Mouse (Mus musculus) limb, embryonic 10.5 days (tissue): ENCODE measurements around the gene Nell2. TPM values are rescaled to one million over a fixed set of nuclear protein-coding genes. Genes with fewer than 3 reads are reported as not detected.
"Not testable (repeated sequence)": the region's sequence is repeated elsewhere in the genome, so short reads cannot be mapped to it uniquely, and the experiment has no call there.

Experiments used
- DNase-seq: peaks from one replicate; pipeline ENCODE4 v3.0.0-alpha.2; 2017; ENCODE audit warnings: low spot score
- H3K27ac ChIP-seq: fragments of 300-500 bp; sonication (generic); 2 replicates; pipeline ENCODE4 v1.5.1; 2016; ENCODE audit warnings: mild to moderate bottlenecking
- H3K27me3 ChIP-seq: fragments of 300-500 bp; sonication (generic); 2 replicates; pipeline ENCODE4 v1.6.1; 2016; ENCODE audit warnings: low read depth, mild to moderate bottlenecking; ENCODE audit not compliant: poor library complexity, severe bottlenecking
- H3K36me3 ChIP-seq: fragments of 300-500 bp; sonication (generic); 2 replicates; pipeline ENCODE4 v1.6.1; 2016; ENCODE audit warnings: mild to moderate bottlenecking, moderate library complexity
- H3K4me1 ChIP-seq: fragments of 300-500 bp; sonication (generic); 2 replicates; pipeline ENCODE4 v1.6.1; 2016
- H3K4me3 ChIP-seq: fragments of 300-500 bp; sonication (generic); 2 replicates; pipeline ENCODE4 v1.5.1; 2016; ENCODE audit warnings: mild to moderate bottlenecking, moderate library complexity
- H3K9me3 ChIP-seq: fragments of 300-500 bp; sonication (generic); replicated peaks from 2 replicates; pipeline ENCODE4 v1.6.1; 2016; ENCODE audit warnings: mild to moderate bottlenecking
- WGBS: fragments of 180-500 bp; shearing (Covaris S2); methylation state at CpG from one replicate; pipeline ENCODE4 v1.1.7; 2016; 5-methylcytosine and 5-hydroxymethylcytosine counted together
- polyA plus RNA-seq: library from polyadenylated mRNA; unstranded; fragments of >200 nt; fragmentation: Nextera tagmentation; extraction: Ambion mirVana; gene quantifications from 2 replicates; pipeline ENCODE4 v1.2.1, GENCODE M21; 2016

The Nell2 gene
- polyA plus RNA-seq, 1 experiment from 2014 or later: 4.1 TPM

- H3K9me3 ChIP-seq: no peaks in the 10 kb centered on the region
- no peaks in the 10 kb centered on the region for H3K36me3 ChIP-seq
- H3K4me1 ChIP-seq: no peaks in the 10 kb centered on the region
- H3K27me3 ChIP-seq: no peaks in the 10 kb centered on the region
- no peak overlapping the region for H3K27ac ChIP-seq
- 92% methylated on average over 3 of the region's 3 CpGs for WGBS
- DNase-seq: no peak
- no peak overlapping the region for H3K4me3 ChIP-seq
Observed at GRCm38 (mm10) chr15:95241161-95241560, 287.2 kb downstream of the Nell2 start.

DNA sequence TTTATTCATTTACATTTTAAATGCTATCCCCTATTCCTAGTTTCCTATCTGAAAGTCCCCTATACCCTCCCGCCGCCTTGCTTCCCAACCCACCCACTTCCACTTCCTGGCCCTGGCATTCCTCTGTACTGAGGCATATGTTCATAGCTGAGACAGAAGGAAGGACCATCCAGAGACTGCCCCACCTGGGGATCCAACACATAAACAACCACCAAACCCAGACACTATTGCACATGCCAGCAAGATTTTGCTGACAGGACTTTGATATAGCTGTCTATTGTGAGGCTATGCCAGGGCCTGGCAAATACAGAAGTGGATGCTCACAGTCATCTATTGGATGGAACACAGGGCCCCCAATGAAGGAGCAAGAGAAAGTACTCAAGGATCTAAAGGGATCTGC is 291.3 kb downstream of the Nell2 start:
- DNase-seq, H3K27me3 ChIP-seq, H3K27ac ChIP-seq, H3K9me3 ChIP-seq, H3K4me3 ChIP-seq, H3K4me1 ChIP-seq, H3K36me3 ChIP-seq: not testable (repeated sequence)
- whole genome bisulfite sequencing: 95% methylated on average over 2 of the region's 2 CpGs

DNA sequence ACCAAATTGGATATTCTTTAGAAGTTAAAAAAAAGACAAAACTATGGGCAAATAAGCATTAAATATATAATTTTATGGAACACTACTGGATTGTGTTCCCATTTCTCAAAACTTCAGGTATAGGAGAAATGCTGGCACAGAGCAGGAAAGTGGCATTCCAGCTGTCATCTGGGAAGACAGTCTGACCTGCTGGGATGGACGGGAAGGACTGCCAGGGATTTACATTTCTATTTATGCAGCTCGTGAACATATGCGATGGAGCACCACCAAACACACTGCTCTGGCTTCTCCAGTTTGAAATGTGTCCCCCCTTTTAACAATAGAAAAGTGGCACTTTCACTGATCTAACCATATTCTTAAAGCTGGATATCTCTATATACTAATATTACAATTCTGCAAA is 291.9 kb downstream of the Nell2 start:
- DNase-seq: no peak
- WGBS: 90% methylated on average over 3 of the region's 3 CpGs
- H3K36me3 ChIP-seq: no peaks in the 10 kb centered on the region
- H3K4me1 ChIP-seq: no peaks in the 10 kb centered on the region
- no peaks in the 10 kb centered on the region for H3K9me3 ChIP-seq
- H3K4me3 ChIP-seq: no peak overlapping the region
- H3K27ac ChIP-seq: no peak overlapping the region
- no peaks in the 10 kb centered on the region for H3K27me3 ChIP-seq

- H3K27me3 ChIP-seq: no peaks in the 10 kb centered on the region
- 78% methylated on average over 13 of the region's 13 CpGs for WGBS
Observed at GRCm38 (mm10) chr15:95231171-95231570, 297.2 kb downstream of the Nell2 start.

GRCm38 (mm10) chr15:95216640-95217365 is 311.6 kb downstream of the Nell2 start:
- Histone ChIP-seq H3K4me1 (peaks cover 11% of the 10 kb centered on the region; the same call in 1 of the 2 replicates), H3K9me3 (no peaks in the 10 kb centered on the region), H3K27me3 (no peaks in the 10 kb centered on the region), H3K4me3 (no peak overlapping the region), H3K27ac (no peak overlapping the region), H3K36me3 (no peaks in the 10 kb centered on the region)
- no peak for DNase-seq
- WGBS: 75% methylated on average over 12 of the region's 12 CpGs

More at GRCm38 (mm10) chr15:95231171-95231570, 297.2 kb downstream of the Nell2 start:
- Histone ChIP-seq H3K4me1 (peaks cover 4% of the 10 kb centered on the region), H3K4me3 (no peak overlapping the region), H3K9me3 (no peaks in the 10 kb centered on the region), H3K36me3 (no peaks in the 10 kb centered on the region), H3K27ac (no peak overlapping the region)
- peak; percentile 32 for DNase-seq

DNA sequence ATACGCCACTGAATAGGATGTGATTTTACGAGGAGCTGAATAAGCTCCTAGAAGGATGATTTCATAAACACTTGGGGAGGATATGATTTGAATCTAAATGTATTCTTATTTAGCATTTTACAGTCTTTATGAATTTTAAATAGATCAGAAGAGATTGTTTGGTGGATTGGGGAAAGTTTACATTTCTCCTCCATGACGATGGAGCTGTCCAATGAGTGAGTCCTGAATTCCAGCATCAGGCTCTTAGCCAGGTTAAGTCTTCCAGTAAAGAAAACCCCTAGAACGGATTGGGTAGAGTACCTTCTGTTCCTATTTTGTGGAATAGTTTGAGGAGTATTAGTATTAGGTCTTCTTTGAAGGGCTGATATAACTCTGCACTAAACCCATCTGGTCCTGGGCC is 317.8 kb downstream of the Nell2 start:
- Histone ChIP-seq H3K27ac (no peak overlapping the region), H3K36me3 (no peaks in the 10 kb centered on the region), H3K27me3 (no peaks in the 10 kb centered on the region), H3K9me3 (no peaks in the 10 kb centered on the region), H3K4me3 (no peak overlapping the region), H3K4me1 (no peaks in the 10 kb centered on the region)
- 85% methylated on average over 4 of the region's 4 CpGs for WGBS
- no peak for DNase-seq

DNA sequence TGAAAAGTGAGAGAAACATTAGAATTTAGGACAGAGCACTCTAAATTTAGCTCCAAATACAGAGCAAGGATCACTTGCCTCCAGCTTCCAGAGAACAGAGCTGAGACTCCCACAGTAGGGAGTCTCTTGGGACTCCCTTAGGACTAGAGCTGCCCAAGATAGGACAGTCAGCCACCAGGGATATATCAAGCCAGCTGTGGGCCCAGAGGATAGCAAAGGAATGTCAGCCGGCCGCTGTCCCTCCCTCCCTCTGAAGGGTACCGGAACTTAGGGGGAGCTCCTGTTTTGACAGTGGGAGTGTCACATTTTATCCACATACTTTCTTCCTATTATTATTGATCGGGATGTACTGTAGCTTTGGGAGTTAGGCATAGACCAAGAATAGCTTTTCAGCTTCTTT is 319.2 kb downstream of the Nell2 start:
- no peaks in the 10 kb centered on the region for H3K36me3 ChIP-seq
- no peak for DNase-seq
- WGBS: 85% methylated on average over 4 of the region's 4 CpGs
- H3K27me3 ChIP-seq: no peaks in the 10 kb centered on the region
- no peak overlapping the region for H3K4me3 ChIP-seq
- no peaks in the 10 kb centered on the region for H3K4me1 ChIP-seq
- no peaks in the 10 kb centered on the region for H3K9me3 ChIP-seq
- H3K27ac ChIP-seq: no peak overlapping the region

DNA sequence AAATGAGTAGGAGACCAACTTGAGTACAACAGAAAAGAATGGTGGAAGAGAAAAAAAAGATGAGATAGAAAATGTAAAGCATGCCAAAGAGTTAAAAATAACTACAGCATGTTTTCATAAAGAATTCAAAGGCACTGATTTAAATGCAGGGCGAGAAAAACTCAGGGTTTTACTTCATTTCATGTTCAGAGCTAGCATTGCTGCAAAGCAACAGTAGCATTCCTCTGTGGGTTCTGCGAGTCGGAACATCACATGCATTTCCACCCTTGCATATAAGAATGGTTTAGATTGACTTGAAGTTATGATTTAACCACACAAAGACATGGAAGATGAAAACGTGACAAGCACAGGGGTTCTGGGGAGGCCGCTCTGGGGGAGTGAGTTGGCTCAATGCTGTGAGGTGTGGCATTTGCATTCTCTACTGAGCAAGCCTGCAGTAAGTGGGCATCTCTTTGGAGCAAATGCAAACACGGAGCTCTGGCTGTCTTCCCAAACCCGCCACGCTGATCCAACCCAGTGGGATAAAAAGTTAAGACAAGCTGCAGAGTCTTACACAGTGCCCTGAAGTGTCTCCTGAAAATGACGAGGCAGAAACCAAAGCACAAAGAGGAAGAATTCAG is 334.6 kb downstream of the Nell2 start:
- no peaks in the 10 kb centered on the region for H3K4me1 ChIP-seq
- no peak for DNase-seq
- H3K27me3 ChIP-seq: no peaks in the 10 kb centered on the region
- H3K4me3 ChIP-seq: no peak overlapping the region
- no peaks in the 10 kb centered on the region for H3K36me3 ChIP-seq
- H3K27ac ChIP-seq: no peak overlapping the region
- 71% methylated on average over 9 of the region's 9 CpGs for WGBS
- no peaks in the 10 kb centered on the region for H3K9me3 ChIP-seq

DNA sequence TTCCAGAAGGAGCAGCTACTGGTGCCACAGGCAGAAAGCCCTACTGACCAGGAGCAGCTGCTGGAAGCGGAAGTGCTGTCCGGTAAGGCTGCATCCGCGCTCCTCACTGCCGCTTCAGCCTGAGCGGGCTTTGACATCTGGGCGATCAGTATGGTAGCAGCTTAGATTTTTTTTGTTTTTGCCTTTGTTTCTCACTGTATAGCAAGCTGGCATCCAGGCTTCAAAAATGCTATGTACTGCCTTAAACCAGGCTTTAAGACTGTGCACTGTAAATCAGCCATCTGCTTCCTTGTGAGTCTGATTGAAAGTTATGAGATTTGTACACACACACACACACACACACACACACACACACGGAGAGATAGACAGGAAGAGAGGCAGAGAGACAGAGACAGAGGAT is 335.4 kb downstream of the Nell2 start:
- no peak for DNase-seq
- Histone ChIP-seq H3K27me3 (no peaks in the 10 kb centered on the region), H3K9me3 (no peaks in the 10 kb centered on the region), H3K4me3 (no peak overlapping the region), H3K36me3 (no peaks in the 10 kb centered on the region), H3K27ac (no peak overlapping the region), H3K4me1 (no peaks in the 10 kb centered on the region)
- WGBS: 89% methylated on average over 8 of the region's 8 CpGs

DNA sequence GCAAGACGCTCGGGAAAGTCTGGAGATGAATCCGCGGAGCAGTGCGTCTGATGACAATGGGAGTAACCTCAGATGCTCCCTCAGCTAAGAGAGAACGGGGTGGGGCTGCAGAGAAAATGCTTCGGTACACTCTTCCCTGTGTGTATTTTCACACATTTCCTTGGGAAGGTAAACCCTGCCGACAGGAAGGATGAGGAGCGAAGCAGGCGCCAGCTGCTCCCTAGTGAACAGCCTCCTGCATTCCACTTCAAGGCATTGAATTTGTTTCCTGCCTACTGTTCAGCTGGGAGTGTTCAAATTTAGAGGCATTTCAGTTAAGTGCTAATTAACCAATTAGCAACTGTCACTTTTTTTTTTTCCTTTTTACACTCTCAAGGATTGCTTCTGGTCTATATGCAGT is 342.1 kb downstream of the Nell2 start:
- H3K4me3 ChIP-seq: no peak overlapping the region
- H3K27me3 ChIP-seq: no peaks in the 10 kb centered on the region
- no peaks in the 10 kb centered on the region for H3K9me3 ChIP-seq
- H3K27ac ChIP-seq: no peak overlapping the region
- no peak for DNase-seq
- H3K4me1 ChIP-seq: no peaks in the 10 kb centered on the region
- WGBS: 51% methylated on average over 10 of the region's 10 CpGs
- H3K36me3 ChIP-seq: no peaks in the 10 kb centered on the region

DNA sequence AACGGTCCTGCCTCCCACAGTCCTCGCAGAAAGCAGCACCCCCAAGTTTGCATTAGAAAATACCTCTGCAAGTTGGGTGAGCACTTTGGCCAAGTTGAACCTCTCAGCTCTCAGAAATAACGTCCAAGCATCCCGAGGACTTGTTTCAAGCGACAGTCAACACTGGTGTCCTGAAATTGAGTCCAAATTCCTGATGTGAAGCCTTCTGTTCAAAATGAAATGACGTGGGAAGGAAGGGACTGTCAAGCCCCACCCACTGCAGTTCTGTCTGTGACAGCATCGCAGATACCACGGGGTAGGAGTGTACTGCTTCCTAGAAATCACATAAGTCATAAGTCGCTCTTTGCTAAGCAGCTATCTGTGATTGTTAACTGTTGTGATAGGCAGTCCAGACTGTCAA is 342.9 kb downstream of the Nell2 start:
- Histone ChIP-seq H3K27me3 (no peaks in the 10 kb centered on the region), H3K4me1 (no peaks in the 10 kb centered on the region), H3K27ac (no peak overlapping the region), H3K9me3 (no peaks in the 10 kb centered on the region), H3K4me3 (no peak overlapping the region), H3K36me3 (no peaks in the 10 kb centered on the region)
- no peak for DNase-seq
- WGBS: 70% methylated on average over 9 of the region's 9 CpGs

GRCm38 (mm10) chr15:95183450-95183849 is 344.9 kb downstream of the Nell2 start:
- DNase-seq: no peak
- no peaks in the 10 kb centered on the region for H3K36me3 ChIP-seq
- H3K4me3 ChIP-seq: no peak overlapping the region
- H3K27me3 ChIP-seq: no peaks in the 10 kb centered on the region
- no peak overlapping the region for H3K27ac ChIP-seq
- no peaks in the 10 kb centered on the region for H3K9me3 ChIP-seq
- 82% methylated on average over 5 of the region's 5 CpGs for WGBS
- H3K4me1 ChIP-seq: no peaks in the 10 kb centered on the region

DNA sequence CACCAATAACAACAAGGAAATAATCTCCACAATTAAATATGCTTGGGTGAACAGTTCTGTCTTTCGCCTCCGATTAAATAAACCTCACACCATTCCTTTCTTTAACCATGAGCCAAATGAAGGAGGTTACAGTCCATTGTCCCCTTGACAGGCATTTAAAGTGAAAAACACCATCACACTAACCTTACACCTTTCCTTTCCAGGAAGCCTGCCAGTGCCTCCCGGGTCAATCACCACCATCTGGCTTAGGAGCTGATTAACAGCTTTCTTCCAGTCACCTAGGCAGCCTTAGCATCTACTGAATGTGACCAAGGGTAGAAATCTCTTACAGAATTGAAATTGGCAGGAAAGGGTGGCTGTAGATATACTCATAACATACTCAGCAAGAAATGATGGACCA is 371.5 kb downstream of the Nell2 start:
- no peaks in the 10 kb centered on the region for H3K36me3 ChIP-seq
- H3K27ac ChIP-seq: no peak overlapping the region
- H3K27me3 ChIP-seq: no peaks in the 10 kb centered on the region
- WGBS: 26% methylated on average over 3 of the region's 3 CpGs
- H3K4me3 ChIP-seq: no peak overlapping the region
- H3K4me1 ChIP-seq: peaks cover 19% of the 10 kb centered on the region
- DNase-seq: peak; percentile 39
- no peaks in the 10 kb centered on the region for H3K9me3 ChIP-seq
